Comparison of ENCODE assay signal across 14 mouse cellular contexts in genomic region chr9:27449780-27450422, GRCm38 (mm10). TPM values are rescaled to one million over a fixed set of nuclear protein-coding genes. Genes with fewer than 3 reads are reported as not detected.
DNase-seq lines count a peak whose midpoint lies in the region; ATAC-seq lines count a peak whose summit lies in the region.
"Had no signal": no experiment of that assay in that cellular context is flagged by ENCODE, and none has a peak within 500 bp of the region (broad histone marks: within the 10 kb centered on the region; RNA-seq: fewer than 3 reads in every experiment).

No protein-coding gene starts in this region.

- DNase-seq in embryo, embryonic 11 days, result peak; percentile 45
- peak; percentile 37 for DNase-seq in forebrain, embryonic 14.5 days (ENCODE audit: low spot score)
- no peak for DNase-seq in cerebellum, adult 18-20 months
- no peak for DNase-seq in lung, postnatal 25 days (ENCODE audit: low spot score)
- no peak for DNase-seq in cerebellum, adult 9-11 months
- DNase-seq: layer of hippocampus, adult 9-11 months; lung, postnatal 36 days; thymus, postnatal 14 days had no signal

- no peak overlapping the region for H3K4me2 ChIP-seq in forebrain, embryonic 14.5 days (ENCODE audit: low read length)
- no peak overlapping the region for H3K4me2 ChIP-seq in hindbrain, embryonic 16.5 days (ENCODE audit: low read length)
- H3K4me2 ChIP-seq in neural tube, embryonic 12.5 days (replicated peaks), result peak overlapping the region; percentile 10; the same call in 1 of the 2 replicates

- peaks cover 6% of the 10 kb centered on the region; the same call in 1 of the 2 replicates for H3K4me1 ChIP-seq in forebrain, embryonic 14.5 days (ENCODE audit: control insufficient read depth, insufficient read depth, low read length)
- no peaks in the 10 kb centered on the region for H3K4me1 ChIP-seq in hindbrain, embryonic 16.5 days (ENCODE audit: control insufficient read depth, insufficient read depth, low read depth, low read length)
- H3K4me1 ChIP-seq in neural tube, embryonic 12.5 days, result peaks cover 8% of the 10 kb centered on the region; the same call in 1 of the 2 replicates
- H3K4me1 ChIP-seq: heart, embryonic 10.5 days had no signal

- no peak overlapping the region for H3K9ac ChIP-seq in forebrain, embryonic 14.5 days (ENCODE audit: low read length)
- no peak overlapping the region for H3K9ac ChIP-seq in hindbrain, embryonic 16.5 days (ENCODE audit: low read depth, low read length)
- no peak overlapping the region for H3K9ac ChIP-seq in neural tube, embryonic 12.5 days
- H3K9ac ChIP-seq: liver, embryonic 14.5 days had no signal

- H3K27ac ChIP-seq in forebrain, embryonic 14.5 days (ENCODE audit: low read depth, low read length), result no peak overlapping the region
- no peak overlapping the region for H3K27ac ChIP-seq in hindbrain, embryonic 16.5 days (ENCODE audit: low read depth, low read length)
- H3K27ac ChIP-seq in neural tube, embryonic 12.5 days, result no peak overlapping the region
- H3K27ac ChIP-seq: heart, embryonic 10.5 days; liver, embryonic 14.5 days had no signal

- peak; percentile 60; the same call in 1 of the 2 replicates for ATAC-seq in forebrain, embryonic 14.5 days
- ATAC-seq in hindbrain, embryonic 16.5 days, result peak; percentile 61
- ATAC-seq in neural tube, embryonic 12.5 days (ENCODE audit: low FRiP score, low read depth), result peak; percentile 72; the same call in 1 of the 2 replicates

- no peaks in the 10 kb centered on the region for H3K9me3 ChIP-seq in forebrain, embryonic 14.5 days (replicated peaks; ENCODE audit: control insufficient read depth, low read length)
- H3K9me3 ChIP-seq in hindbrain, embryonic 16.5 days (ENCODE audit: control insufficient read depth, low read length), result no peaks in the 10 kb centered on the region
- no peaks in the 10 kb centered on the region for H3K9me3 ChIP-seq in neural tube, embryonic 12.5 days
- H3K9me3 ChIP-seq: heart, embryonic 10.5 days had no signal

- H3K36me3 ChIP-seq in forebrain, embryonic 14.5 days (ENCODE audit: control insufficient read depth, insufficient read depth, low read length), result no peaks in the 10 kb centered on the region
- no peaks in the 10 kb centered on the region for H3K36me3 ChIP-seq in hindbrain, embryonic 16.5 days (ENCODE audit: control insufficient read depth, insufficient read depth, low read length)
- H3K36me3 ChIP-seq in neural tube, embryonic 12.5 days, result no peaks in the 10 kb centered on the region
- H3K36me3 ChIP-seq: heart, embryonic 10.5 days had no signal

- no peaks in the 10 kb centered on the region for H3K27me3 ChIP-seq in forebrain, embryonic 14.5 days (replicated peaks; ENCODE audit: control insufficient read depth, insufficient read depth, low read length)
- no peaks in the 10 kb centered on the region for H3K27me3 ChIP-seq in hindbrain, embryonic 16.5 days (replicated peaks; ENCODE audit: control insufficient read depth, insufficient read depth, low read length)
- no peaks in the 10 kb centered on the region for H3K27me3 ChIP-seq in neural tube, embryonic 12.5 days (replicated peaks)

- 25% methylated on average over 9 of the region's 9 CpGs for WGBS in forebrain, embryonic 14.5 days
- WGBS in hindbrain, embryonic 16.5 days, result 18% methylated on average over 9 of the region's 9 CpGs
- 29% methylated on average over 9 of the region's 9 CpGs for WGBS in neural tube, embryonic 12.5 days

- no peak overlapping the region for H3K4me3 ChIP-seq in forebrain, embryonic 14.5 days (ENCODE audit: low read depth, low read length)
- H3K4me3 ChIP-seq in hindbrain, embryonic 16.5 days (ENCODE audit: low read length), result no peak overlapping the region
- no peak overlapping the region for H3K4me3 ChIP-seq in neural tube, embryonic 12.5 days
- H3K4me3 ChIP-seq: heart, embryonic 10.5 days had no signal

RNA-seq across cellular contexts. Expression of gene Spata19, which starts 53.3 kb away (rescaled TPM):
- 0.27 TPM in 1 of 2 replicates, not detected in the other for polyA plus RNA-seq in forebrain, embryonic 14.5 days (2014; fragmentation: Nextera tagmentation; extraction: Ambion mirVana)
- 0.30 TPM in 1 of 2 replicates, not detected in the other for polyA plus RNA-seq in hindbrain, embryonic 16.5 days (2015; fragmentation: Nextera tagmentation; extraction: Ambion mirVana)
- polyA plus RNA-seq in neural tube, embryonic 12.5 days (2016; fragmentation: Nextera tagmentation; extraction: Ambion mirVana), result not detected in 2 replicates
- polyA plus RNA-seq: heart, embryonic 10.5 days; kidney, embryonic 14.5 days; liver, embryonic 14.5 days; stomach, embryonic 14.5 days had no signal

Comparison
In these comparisons a context has a peak if more than half of its experiments do, and no peak if none do; other contexts are left out.
1. DNase-seq: peak in embryo, embryonic 11 days (single experiment) and forebrain, embryonic 14.5 days (single experiment); none in cerebellum, adult 18-20 months (0 of 2), lung, postnatal 25 days (single experiment) and cerebellum, adult 9-11 months (single experiment).
2. Peak in every context shown above with its lines, with median percentiles within 50 percentile points of each other: ATAC-seq.